Mouse (Mus musculus): ENCODE data around the gene Nfib.
"Not testable (repeated sequence)": the region's sequence is repeated elsewhere in the genome, so short reads cannot be mapped to it uniquely, and the experiment has no call there.

The Nfib gene

DNA sequence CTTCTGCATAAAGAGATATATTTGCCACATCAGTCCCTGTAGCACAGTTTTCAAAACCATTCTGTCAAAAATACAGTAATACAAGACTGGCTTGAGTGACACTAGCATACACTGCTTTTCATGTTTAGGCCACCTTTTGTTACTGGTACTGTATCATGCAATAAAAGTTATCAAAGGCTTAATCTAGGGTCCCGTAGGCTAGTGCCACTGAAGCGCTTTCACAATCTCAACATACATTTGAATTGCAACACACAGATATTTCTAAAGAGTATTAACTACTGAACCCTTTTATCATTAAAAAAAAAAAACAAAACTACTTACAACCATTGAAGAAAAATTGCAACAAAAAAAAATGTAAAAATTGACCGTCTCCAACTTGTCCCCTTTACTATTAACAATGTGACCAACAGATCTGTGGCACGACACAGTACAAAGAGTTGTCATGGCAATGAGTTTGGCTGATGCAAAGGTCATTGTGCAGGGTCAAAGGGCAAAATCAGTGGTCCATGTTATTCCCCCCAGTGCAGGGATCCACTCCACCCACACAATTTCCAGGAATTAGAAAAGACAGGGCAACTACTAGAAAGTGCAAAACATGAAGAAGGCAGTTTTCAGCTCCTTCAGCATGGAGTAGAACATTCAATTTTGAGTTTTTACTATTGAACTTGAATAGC lies 414.2 kb downstream of the Nfib start:
- in situ Hi-C loops (cut with MboI; ENCODE audit: low pct_unique_long_range_greater_than_20kb in 1 of 2, low sequenced_read_pairs in 2 of 2, unreplicated experiment in 1 of 2), result no loop called here

GRCm38 (mm10) chr4:82290623-82291022 lies 414.9 kb downstream of the Nfib start:
- in situ Hi-C loops (cut with MboI; ENCODE audit: low pct_unique_long_range_greater_than_20kb in 1 of 2, low sequenced_read_pairs in 2 of 2, unreplicated experiment in 1 of 2), result no loop called here

DNA sequence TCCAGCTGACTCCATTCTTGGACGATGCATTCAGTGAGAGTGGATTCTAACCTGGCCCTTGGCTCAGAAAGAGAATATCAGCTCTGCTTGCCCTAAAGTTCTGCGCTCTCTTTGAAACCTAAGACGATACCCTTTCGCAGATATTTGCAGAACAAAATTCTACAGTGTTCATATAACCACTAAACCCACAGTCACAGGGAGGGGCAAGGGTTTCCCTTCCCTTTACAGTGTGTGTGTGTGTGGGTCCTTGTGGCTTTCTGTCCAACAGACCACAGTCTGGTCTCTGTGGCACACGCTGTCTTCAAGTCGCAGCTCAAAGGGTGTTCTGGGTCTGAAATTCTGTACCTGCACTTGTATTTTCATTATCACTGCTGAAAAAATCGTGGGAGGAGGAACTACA lies 416.0 kb downstream of the Nfib start:
- in situ Hi-C loops (cut with MboI; ENCODE audit: low pct_unique_long_range_greater_than_20kb in 1 of 2, low sequenced_read_pairs in 2 of 2, unreplicated experiment in 1 of 2), result no loop called here

DNA sequence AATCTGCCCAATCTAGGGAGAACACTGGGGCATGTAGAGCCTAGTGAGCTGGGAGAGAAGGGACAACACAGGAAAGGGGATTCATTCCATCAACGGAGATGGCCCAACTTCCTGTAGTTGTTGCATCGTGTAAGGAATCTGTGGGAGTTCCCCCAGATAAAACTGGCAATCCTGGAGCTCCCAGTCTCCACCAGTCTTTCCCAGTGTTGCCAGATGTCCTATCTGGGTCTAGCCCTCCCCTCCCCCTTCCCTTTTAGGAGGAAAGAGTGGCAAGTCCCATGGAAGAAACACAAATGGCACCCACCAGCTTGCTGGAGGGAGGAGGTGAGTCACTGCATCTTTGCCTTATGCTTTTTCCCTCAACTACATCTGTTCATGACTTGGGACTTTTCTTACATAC lies 417.4 kb downstream of the Nfib start:
- in situ Hi-C loops (cut with MboI; ENCODE audit: low pct_unique_long_range_greater_than_20kb in 1 of 2, low sequenced_read_pairs in 2 of 2, unreplicated experiment in 1 of 2), result no loop called here

- in situ Hi-C loops (cut with MboI; ENCODE audit: low pct_unique_long_range_greater_than_20kb in 1 of 2, low sequenced_read_pairs in 2 of 2, unreplicated experiment in 1 of 2), result no loop called here
Measured at GRCm38 (mm10) chr4:82287454-82287853, 418.1 kb downstream of the Nfib start.

DNA sequence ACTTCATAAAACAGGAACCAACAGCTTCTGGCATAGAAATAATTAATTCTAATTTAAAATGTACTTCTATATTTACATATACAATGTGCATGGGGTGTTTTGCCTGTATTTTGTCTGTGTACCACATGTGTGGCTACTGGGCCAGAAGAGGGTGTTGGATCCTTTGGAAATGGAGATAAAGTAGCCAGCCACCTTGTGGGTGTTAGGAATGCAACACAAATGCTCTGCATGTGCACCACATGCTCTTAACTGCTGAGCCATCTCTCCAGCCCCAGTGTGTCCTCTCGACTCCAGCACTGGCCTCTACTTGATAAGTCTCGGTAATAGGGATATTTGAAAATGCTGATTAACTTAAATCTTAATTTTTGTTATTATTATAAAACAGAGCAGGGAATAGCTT lies 418.6 kb downstream of the Nfib start:
- in situ Hi-C loops (cut with MboI; ENCODE audit: low pct_unique_long_range_greater_than_20kb in 1 of 2, low sequenced_read_pairs in 2 of 2, unreplicated experiment in 1 of 2), result no loop called here

DNA sequence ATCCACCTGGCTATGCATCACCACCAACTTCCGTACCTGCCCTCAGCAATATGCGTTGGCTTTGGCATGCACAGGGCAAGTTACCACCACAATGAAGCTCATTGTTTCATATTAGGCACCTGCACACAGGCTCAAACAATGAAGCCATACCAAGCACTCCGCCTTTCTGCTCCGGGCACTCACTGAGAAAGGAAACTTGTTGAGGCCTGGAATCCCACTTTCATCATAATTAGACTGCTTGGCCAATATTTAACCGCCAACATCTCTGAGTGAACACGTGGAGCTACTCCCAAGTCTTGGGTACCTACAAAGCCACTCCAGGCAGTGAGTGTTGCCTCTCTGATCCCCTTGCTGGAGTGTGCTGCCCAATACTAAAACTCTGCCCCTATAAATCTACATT lies 422.0 kb downstream of the Nfib start:
- in situ Hi-C loops (cut with MboI; ENCODE audit: low pct_unique_long_range_greater_than_20kb in 1 of 2, low sequenced_read_pairs in 2 of 2, unreplicated experiment in 1 of 2), result no loop called here

- in situ Hi-C loops (cut with MboI; ENCODE audit: low pct_unique_long_range_greater_than_20kb in 1 of 2, low sequenced_read_pairs in 2 of 2, unreplicated experiment in 1 of 2), result no loop called here
Measured at GRCm38 (mm10) chr4:82275996-82276395, 429.6 kb downstream of the Nfib start.

DNA sequence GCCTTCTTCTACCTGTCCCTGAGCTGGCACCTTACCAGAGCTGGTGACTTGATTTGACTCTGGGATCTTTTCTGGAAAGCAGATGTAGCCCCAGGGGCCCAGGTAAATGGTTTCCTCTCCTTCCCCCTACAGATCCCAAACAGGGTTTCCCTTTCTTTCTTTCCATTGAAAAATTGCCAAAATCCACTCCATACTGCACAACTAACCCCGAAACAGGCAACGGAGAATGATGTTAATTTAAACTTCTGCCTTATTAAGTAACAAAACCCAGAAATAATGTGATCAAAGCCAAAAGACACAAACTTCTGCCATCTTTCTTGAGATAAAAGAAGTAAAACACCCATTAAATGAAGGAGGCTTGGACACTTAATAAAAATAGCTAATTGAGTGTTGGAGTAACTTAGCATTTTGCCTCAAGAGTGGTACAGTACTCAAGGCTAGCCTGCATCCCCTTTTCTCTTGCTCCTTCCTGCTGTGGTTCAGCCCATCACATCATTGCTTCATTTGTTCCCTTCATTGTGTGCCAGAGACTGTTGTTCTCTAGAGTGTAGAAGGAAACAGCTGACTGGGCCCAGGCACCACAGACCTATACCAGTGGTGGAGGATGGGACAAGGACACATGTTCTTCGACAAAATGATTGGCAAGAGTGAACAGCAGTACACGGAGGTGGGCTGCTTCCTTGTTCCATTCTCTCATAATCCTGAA lies 432.3 kb downstream of the Nfib start:
- in situ Hi-C loops (cut with MboI; ENCODE audit: low pct_unique_long_range_greater_than_20kb in 1 of 2, low sequenced_read_pairs in 2 of 2, unreplicated experiment in 1 of 2), result no loop called here

GRCm38 (mm10) chr4:82272099-82272498 lies 433.5 kb downstream of the Nfib start:
- in situ Hi-C loops (cut with MboI; ENCODE audit: low pct_unique_long_range_greater_than_20kb in 1 of 2, low sequenced_read_pairs in 2 of 2, unreplicated experiment in 1 of 2), result no loop called here

DNA sequence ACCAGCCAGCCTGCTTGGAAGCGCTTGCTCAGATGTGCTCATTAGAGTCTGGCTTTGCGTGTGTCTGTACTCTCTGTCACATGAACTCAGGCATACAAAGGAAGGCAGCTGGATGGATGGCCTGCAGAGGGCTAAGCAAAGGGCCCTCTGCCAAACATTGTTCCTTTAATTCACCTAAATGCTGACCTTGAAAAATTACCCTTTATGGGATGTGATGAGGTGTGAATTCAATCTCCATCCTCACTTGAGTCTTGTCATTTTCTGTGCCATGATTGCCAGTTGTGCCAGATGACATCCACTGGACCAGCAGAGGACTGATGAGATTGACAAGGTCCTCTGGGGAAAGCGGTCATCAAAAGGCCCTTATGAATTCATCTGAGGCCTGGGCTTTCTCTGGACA lies 434.0 kb downstream of the Nfib start:
- in situ Hi-C loops (cut with MboI; ENCODE audit: low pct_unique_long_range_greater_than_20kb in 1 of 2, low sequenced_read_pairs in 2 of 2, unreplicated experiment in 1 of 2), result no loop called here

- in situ Hi-C loops (cut with MboI; ENCODE audit: low pct_unique_long_range_greater_than_20kb in 1 of 2, low sequenced_read_pairs in 2 of 2, unreplicated experiment in 1 of 2), result no loop called here
Measured at GRCm38 (mm10) chr4:82267832-82268778, 437.4 kb downstream of the Nfib start.

DNA sequence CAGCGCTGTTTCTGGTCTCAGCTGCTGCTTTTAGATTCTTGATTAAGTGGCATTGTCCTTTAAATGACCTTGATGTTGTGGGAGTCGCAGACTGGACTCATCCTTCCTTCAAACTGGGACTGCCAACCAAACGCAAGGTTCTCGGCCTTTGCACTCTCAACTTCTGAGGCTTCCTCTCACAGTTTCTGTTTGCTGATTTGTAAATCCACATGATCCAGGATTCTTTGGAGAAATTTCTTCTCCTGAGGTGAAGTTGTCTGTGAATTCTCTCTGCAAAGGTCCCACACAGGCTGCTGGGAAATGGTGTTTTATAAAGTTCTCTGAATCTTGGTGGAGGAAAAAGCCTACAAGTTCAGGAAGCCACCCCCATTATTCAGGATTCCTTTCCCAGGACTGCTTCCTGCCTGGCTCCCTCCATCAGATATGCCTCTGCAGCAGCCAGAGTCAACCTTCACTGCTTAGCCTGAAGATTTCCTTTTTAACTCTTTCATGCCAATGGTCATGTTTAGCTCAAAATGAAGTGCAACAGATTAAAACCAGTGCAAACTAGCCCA lies 439.4 kb downstream of the Nfib start:
- in situ Hi-C loops (cut with MboI; ENCODE audit: low pct_unique_long_range_greater_than_20kb in 1 of 2, low sequenced_read_pairs in 2 of 2, unreplicated experiment in 1 of 2), result no loop called here

- in situ Hi-C loops (cut with MboI; ENCODE audit: low pct_unique_long_range_greater_than_20kb in 1 of 2, low sequenced_read_pairs in 2 of 2, unreplicated experiment in 1 of 2), result not testable (repeated sequence)
Measured at GRCm38 (mm10) chr4:82258545-82258944, 447.0 kb downstream of the Nfib start.

DNA sequence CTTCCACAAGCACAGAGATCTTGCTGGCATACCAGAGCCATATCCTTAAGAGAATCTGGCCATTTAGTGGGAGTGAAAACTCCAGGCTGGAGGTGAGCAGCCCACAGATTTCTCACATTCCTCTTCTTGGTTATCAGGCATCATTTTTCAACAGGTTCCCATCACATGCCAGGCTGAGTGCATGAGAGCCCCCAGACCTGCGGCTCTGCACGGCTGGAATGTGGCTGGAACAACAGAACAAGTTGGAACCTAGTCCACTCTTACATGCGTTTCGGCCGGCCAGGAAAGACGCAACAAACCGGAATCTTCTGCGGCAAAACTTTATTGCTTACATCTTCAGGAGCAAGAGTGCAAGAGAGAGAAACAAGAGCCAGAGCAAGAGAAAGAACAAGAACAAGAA lies 453.5 kb downstream of the Nfib start:
- in situ Hi-C loops (cut with MboI; ENCODE audit: low pct_unique_long_range_greater_than_20kb in 1 of 2, low sequenced_read_pairs in 2 of 2, unreplicated experiment in 1 of 2), result no loop called here

DNA sequence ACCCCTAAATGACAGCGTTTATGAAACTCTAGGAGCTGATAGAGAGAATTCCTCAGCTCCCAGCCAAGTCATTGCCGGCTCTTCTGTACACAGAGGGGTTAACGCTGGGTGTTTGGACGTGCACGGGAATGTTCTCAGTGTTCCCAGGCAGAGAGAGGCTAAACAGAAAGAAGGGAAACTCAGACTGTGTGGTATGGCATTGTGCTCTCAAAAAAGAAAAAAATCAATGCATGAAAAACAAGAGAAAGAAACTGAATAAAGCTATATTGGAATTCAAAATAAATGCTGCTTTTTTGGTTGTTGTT lies 455.2 kb downstream of the Nfib start:
- in situ Hi-C loops (cut with MboI; ENCODE audit: low pct_unique_long_range_greater_than_20kb in 1 of 2, low sequenced_read_pairs in 2 of 2, unreplicated experiment in 1 of 2), result no loop called here

GRCm38 (mm10) chr4:82249518-82250354 lies 455.8 kb downstream of the Nfib start:
- in situ Hi-C loops (cut with MboI; ENCODE audit: low pct_unique_long_range_greater_than_20kb in 1 of 2, low sequenced_read_pairs in 2 of 2, unreplicated experiment in 1 of 2), result no loop called here

- in situ Hi-C loops (cut with MboI; ENCODE audit: low pct_unique_long_range_greater_than_20kb in 1 of 2, low sequenced_read_pairs in 2 of 2, unreplicated experiment in 1 of 2), result no loop called here
Measured at GRCm38 (mm10) chr4:82248961-82249360, 456.6 kb downstream of the Nfib start.
